Mouse (Mus musculus): ENCODE measurements around the gene Ric8a.

Gene Ric8a

DNA sequence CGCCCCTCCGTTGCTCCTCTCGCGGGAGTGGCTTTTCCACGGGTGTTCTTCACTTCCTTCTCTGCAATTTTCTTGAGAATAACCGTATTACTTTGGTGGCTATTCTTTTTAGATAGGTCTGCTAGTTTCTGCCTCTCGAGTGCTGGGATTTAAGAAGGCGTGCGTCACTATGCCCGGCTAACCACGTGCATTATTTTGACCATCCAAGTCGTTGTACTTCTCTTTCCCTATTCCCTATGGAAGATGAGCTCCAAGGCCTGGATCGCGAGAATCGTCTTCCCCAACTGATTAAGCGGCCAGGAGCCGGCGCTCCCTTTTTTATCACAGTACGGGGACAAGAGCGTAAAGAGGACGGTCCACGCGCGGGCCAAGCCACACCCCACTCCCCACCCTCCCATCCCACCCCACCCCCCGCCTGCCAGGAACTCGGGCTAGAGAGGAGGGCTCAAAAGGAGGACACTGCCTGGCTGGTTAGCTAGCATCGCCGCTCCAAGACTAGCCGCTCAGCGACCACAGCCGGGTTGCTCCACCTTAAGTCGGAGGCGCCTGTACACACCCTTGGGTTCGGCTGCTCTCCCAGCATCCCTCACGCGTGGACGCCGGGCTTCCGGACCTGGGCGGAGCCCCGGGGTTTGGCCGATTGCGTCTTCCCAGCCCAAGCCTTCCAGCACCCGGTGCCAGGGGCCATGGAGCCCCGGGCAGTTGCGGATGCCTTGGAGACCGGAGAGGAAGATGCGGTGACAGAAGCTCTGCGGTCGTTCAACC is at the start of gene Ric8a:
Ric8a (plus strand) TSS at position 173 of the 765 bp plus-strand sequence.
- peak; percentile 85 to 86 for DNase-seq (ENCODE audit: low spot score in 2 of 2)

DNA sequence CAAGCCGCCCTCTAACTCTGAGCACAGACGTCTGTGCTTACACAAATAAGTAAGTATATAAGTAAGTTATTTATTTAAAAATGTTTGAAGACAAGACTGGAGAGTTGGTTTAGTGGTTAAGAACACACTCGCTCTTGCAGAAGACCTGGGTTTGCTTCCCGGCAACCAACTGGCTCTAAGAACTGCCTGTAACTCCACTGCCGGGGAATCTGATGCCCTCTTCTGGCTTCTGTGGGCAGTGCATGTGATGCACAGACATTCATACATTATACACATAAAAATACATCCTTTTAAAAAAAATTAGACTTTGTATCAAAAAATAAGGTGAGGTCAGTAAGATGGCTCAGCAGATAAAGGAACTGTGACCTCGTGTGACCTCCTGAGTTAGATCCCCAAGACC is 46.3 kb upstream of the Ric8a start:
- DNase-seq (ENCODE audit: low spot score in 2 of 2) = no peak

DNA sequence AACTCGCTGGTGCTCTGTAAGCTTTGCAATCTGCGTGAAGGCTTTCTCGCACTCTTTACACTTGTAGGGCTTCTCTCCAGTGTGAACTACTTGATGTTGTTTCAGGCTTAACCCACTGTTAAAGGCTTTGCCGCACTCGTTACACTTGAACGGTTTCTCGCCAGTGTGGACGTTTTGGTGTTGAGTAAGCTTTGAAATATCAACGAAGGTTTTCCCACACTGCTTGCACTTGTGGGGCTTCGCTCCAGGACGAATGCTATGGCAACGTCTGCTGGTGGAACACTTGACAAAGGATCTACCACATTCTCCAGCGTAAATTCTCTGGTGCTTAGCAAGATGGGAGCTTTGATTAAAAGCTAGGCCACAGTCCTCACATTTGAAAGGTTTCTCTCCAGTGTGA is 45.0 kb upstream of the Ric8a start:
- DNase-seq (ENCODE audit: low spot score in 2 of 2) = no peak

DNA sequence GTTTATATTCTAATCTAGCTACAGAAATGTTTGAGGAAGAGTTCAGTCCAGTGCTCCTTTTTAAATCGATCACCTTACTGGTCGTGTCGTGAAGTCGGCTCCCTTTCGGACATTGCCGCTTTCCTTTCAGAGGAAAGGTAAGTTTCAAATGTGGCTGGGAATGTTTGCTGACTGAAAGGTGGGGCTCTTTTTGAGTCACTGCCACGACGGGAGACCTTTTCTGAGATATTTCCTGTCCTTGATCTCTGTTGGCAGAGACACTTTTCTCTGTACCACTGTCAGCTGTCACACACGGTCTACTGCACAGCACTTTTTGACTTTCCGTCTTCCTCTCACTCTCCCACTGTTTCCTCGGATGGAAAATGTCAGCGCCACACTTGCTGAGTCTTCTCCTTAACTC is 43.9 kb upstream of the Ric8a start:
- DNase-seq (ENCODE audit: low spot score in 2 of 2) = no peak

DNA sequence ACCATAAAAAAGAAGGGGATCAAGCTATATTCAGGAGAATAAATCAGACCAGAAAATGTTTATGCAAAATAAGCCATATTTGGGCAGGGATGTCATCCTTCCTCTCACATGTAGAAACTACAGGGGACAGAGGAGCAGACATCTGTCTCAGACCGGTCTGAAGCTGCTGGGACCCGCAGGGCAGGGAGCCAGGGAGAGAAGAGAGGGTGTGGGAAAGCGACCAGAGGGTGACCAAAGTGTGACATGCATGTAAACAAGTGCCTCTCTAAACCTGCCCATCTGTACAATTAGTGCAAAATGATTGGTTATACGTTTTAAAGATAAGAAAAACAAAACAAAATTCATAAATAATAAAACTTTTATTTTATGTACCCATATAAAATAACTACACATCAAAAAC is 36.6 kb upstream of the Ric8a start:
- no peak for DNase-seq (ENCODE audit: low spot score in 2 of 2)

DNA sequence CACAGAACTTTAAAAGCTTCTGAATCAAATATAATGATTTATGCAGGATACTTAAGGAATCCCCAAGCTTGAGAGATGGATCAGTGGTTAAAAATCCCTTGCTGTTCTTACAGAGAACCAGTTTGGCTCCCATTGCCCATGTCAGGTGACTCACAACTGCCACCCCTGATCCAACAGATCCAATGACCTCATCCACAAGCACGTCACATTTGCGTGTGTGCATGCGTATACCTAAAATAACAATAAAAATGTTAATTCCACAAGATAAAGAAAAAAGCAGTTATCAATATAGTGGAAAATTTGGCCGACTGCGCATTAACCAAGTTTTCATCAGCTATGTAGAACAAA is 35.5 kb upstream of the Ric8a start:
- peak in 1 of 2 experiments; percentile 31 for DNase-seq (ENCODE audit: low spot score in 2 of 2)

DNA sequence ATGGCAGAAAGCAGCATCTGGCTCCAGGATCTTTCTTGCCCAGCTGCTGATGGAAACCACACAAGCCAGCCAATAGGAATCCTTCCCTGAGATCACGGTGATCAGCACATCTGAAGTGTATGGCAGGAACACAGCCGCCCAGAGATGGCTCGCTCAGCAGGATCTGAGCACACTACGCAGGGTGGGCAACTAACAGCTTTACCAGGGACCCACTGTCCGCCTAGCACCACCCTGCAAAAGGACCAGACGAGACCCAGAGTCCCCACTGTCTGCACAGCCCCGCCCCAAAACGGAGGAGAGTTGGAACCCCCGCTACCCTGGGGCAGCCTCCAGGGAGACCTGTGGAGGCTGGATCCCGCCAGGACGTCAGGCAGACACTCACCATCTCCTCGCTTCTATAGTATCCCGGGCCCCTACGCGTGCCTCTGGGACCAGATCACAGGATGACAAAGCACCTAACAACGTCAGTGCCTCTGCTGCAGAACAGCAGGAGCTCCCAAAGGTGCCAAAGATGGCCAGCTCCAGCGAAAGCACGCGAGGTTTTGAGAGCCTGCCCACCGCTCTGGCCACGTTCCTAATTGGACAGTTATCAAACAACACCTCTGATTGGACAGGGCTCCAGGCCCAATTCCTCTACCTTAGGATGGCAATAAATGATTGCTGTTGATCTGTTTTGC is 35.0 kb upstream of the Ric8a start, which contains the start of gene Zfp941:
Zfp941 (minus strand) TSS at position 526 of the 677 bp plus-strand sequence.
- peak; percentile 58 to 64 for DNase-seq (ENCODE audit: low spot score in 2 of 2)

DNA sequence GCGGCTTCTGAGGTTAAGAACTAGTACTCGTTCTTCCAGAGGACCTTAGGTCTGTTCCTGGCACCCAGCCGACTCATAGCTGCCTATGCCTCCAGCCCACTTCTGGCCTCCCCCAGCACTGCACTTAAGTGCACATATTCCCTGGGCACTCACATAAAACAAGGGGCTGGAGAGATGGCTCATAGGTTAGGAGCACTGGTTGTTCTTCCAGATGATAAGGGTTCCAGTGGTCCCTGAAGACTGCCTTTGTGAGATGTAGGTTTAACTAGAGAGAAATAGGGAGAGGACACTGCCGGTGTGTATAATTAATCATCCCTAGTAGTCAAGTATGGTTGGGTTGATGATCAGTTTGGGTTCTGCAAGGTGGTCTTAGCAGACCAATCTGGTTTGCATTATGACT is 34.0 kb upstream of the Ric8a start:
- no peak for DNase-seq (ENCODE audit: low spot score in 2 of 2)

DNA sequence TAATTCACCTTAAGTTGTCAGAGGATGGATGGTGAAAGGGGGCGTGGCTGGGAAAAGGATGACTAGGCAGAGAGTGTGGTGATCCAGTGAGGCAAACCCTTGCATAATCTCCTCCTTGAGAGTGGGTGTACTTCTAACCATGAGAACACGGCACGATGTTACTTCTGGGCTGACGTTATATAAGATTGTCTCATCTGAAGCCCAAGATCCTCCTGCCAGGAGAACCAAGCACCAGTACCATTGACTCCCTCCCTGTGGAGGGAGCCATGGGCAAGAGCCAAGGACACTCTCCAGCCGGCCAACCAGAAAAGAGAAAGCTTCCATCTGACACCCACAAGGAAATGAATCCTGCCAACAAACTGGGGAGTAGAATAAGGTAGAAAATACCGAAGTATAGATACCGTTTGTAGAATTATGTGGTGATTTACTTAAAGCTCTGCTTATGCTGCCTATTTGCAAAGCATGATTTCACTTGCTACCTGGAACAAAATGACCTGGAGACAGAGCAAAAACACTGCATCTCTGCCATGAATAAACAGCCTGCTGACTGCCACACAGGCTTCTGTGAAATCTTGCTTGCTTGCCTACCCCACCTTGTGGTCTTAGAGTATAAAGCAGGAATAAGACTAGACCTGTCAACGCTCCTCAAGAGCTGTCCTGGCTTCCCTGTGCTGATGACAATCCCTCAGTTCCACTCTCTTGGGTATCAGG is 28.4 kb upstream of the Ric8a start:
- peak; percentile 72 to 80 for DNase-seq (ENCODE audit: low spot score in 2 of 2)

DNA sequence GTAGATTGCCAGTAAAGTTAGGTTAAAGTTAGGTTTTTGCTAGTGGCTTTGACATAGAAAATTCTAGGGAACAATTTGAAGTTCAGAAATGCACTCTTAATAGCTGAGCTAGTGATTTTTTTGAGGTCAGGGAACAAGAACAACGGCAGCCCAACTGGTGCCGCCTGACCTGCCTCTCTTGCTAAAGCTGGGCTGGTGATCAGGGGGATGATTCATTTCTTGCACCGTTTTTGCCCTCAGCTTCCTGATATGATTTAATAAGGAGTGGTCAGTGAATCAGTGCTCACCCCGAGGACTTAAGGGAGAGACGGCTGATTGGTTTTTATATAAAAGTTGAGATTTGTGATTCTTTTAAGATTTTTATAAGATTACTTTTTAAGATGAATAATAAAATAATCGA is 25.3 kb upstream of the Ric8a start:
- no peak for DNase-seq (ENCODE audit: low spot score in 2 of 2)

DNA sequence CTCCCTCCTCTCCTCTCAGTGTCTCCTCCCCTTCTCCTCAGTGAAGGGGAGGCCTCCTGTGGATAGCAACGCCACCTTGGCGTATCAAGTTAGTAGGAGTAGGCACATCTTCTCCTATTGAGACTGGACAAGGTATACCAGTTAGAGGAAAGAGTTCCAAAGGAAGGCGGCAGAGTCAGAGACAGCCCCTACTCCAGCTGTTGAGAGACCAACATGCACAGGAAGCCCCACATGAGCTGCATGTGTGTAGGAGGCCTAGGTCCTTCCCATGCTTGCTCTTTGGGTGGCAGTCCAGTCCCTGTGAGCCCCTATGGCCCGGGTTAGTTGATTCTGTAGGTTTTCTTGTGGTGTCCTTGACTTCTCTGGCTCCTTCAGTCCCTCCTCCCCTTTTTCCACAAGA is 23.4 kb upstream of the Ric8a start:
- DNase-seq (ENCODE audit: low spot score in 2 of 2) = no peak

DNA sequence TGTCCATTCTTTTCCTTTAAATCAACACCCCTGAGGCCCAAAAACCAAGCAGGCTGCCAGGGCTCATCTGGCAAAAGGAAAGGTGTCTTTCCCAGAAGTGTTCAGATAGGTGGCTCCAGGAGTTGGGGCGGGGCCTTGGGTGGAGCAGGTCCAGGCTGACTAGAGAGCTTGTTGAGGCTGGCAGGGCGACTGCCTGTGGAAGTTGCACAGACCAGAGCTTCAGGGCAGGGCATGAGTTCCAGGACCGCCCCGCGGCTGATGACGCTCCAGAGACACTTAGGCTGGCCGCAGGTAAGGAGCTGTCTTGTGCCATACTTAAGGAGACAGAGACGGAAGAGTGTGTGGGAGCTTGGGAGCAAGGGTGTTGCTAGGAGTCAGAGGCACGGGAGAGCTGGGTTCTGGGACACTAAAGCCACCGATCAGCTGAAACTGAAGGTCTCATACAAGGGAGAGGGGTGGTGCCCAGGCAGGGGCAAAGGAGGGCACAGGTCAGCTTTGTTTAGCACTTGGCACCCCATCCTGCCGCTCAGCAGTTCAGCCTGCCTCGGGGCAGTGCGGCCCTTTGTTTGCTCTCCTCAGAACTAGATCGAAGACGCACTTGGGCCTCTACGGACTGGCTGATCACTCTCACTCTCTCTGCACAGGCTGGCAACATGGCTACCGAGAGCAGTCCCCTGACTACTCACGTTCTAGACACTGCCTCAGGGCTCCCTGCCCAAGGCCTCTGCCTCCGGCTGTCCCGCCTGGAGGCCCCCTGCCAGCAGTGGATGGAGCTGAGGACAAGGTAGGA is 21.6 kb upstream of the Ric8a start, which contains the start of gene Urah:
Urah (plus strand) TSS at position 51 of the 790 bp plus-strand sequence.
- no peak for DNase-seq (ENCODE audit: low spot score in 2 of 2)

DNA sequence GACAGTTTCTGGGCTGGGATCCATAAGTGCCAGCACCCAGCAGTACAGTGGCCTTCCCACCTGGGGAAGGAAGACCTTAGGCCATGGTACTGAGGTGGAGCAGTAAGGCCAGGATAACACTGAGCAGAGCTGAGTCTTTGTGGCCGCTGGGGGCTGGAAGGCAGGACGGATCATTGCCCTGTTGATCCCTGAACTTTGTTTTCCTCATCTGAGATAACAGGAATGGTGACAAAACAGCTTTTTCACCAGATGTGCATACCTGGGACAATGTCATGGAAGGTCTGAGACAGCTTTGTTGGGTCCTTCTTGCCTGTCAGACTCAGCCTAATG is 21.0 kb upstream of the Ric8a start:
- DNase-seq (ENCODE audit: low spot score in 2 of 2) = no peak

DNA sequence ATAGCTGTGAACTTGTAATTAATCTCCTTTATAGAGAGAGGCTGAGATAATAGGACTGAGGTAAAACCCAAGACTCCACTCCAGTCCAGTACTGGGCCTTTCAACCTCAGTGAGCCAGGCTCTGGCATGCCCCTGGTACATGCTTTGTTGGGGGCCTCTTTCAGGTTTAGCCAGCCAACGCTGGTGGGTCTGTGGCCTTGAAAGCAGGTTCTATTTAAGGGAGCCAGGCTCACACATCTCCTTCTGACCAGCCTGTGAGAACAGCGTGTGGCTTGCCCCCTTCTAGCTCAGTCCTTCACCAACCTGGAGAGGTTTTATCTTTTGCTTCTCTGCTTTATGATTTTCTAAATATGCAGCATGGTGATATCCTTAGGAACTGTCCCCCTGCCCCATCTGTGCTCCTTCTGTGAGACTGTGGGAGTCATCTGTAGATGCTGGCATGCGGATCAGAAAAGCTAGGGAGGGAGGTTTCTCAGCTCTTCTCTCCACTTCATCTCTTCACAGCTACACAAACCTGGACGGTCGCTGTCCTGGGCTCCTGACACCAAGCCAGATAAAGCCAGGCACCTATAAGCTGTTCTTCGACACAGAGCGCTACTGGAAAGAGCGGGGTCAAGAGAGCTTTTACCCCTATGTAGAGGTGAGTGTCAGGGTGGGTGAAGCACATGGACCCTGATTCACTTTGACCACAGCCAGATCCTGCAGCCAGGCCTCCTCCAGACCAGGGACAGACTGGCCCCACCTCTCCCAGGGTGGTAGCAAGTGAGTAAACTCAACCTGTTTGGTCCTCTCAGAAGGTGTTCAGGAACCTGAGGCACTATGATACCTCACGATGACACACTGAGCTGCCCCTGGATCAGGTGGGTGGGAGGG is 20.3 kb upstream of the Ric8a start:
- no peak for DNase-seq (ENCODE audit: low spot score in 2 of 2)

DNA sequence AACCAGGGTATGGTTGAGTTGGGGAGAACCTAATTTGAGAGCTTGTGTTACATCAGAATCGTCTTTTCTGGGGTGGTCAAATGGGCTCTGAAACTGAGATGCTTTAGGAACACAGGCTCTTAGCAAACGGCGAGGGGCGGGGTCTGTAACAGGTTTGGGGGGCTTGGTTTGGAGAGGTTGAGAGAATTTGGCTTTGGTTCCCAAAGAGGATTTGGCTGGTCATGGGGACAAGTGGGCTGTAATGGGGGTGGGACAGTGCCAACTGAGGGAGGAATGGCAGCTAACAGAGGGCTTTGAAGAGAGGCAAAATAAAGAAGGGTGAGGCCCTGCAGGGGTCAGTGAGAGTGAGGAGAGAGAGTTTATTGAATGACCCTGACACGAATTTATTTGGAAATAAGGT is 17.2 kb upstream of the Ric8a start:
- no peak for DNase-seq (ENCODE audit: low spot score in 2 of 2)

DNA sequence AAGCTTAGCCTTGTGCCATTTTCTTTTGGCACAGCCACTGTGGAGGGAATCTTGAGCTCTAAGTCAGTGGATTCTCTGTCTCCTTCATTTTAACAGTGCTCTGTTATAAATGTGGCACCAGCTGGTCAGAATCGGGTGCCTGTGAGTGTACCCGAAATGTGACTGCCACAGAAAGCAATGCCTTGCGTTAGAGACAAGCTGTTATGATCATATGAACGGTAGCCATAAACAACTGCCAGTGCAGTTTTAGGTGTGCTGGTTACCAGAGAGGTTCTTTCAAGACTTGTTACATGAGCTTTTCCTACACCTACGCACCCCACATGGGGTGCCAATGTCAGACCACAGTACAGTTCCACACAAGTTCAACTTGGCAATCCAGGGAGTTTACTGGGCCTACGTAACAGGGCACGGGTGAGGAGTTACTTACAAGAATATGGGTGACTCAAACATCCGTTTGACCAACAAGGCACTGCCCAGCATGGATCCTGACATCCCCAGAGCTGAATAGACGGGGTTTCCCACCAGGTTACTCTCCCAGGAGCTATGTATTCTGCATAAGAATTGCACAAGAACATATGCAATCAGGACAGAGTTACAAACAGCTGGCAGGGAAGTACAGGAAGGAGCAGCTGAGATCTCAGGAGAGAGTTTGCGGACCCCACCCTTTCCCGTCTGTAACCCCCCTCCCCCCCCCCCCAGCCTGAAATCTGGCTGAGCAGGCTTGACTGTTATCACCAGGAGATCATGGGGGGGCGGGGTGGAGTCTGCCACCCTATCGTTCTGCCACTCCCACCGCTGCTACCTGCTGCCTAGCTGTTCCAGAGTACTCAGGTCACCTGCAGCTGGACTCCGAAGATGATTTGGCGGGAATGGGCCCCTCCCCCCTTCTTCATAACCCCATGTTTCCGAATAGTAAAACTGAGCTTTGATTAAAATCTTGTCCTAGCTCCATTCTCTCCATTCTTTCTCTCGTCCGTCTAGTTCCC is 15.7 kb upstream of the Ric8a start:
- DNase-seq (ENCODE audit: low spot score in 2 of 2) = no peak

DNA sequence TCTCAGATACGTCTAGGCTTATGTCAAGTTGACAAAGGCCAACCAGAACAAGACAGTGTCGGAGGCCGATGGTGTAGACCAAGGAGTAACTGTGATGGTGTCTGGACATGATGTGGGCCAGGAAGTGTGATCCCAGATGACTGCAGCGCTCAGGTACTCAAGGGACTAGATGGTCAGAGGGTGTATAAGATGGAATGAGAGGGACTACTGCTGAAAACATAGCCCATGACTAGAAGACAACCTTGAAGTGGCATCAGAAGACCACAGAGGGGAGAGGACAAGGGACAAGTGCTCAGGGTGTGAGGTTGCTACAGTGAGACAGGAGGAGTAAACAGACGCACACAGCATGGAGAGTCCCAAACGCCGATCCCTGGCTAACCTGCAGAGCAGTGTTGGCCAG is 13.0 kb upstream of the Ric8a start:
- no peak for DNase-seq (ENCODE audit: low spot score in 2 of 2)

DNA sequence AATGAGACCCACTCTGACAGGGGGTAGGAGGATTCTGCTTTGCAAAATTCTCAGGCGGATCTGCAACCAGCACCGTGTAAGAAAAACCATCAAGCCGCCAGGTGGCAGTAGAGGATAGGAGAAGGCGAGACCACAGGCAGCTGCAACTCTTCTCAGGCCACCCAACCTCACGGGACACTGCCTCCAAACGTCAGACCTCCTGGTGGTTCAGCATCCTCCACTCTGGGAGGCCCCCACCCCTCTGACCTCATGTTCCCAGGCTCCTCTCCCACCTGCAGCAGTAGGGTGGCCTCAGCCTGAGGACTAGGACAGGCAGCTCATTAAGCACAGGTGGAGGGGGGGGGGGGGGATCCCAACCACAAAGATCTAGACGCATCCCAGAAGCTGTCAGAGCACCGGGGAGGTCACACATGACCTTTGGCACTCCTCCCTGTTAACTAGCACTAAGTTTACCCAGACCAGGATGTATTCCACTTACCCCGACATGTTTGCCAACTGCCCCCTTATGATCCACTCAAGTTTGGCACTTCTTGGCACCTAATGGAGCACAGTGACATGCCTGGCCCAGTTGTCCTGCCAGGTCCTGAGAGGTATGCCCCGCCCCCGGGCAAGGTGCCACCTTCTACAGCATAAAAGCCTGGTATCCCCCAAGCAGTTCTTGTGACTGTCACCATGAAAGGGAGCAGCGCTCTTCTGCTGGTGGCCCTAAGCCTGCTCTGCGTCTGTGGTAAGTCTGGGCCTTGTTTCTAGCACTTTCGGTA is 11.7 kb upstream of the Ric8a start, which contains the start of gene Scgb1c1:
Scgb1c1 (plus strand) TSS at position 643 of the 761 bp plus-strand sequence.
- DNase-seq (ENCODE audit: low spot score in 2 of 2) = peak; percentile 57 to 63

DNA sequence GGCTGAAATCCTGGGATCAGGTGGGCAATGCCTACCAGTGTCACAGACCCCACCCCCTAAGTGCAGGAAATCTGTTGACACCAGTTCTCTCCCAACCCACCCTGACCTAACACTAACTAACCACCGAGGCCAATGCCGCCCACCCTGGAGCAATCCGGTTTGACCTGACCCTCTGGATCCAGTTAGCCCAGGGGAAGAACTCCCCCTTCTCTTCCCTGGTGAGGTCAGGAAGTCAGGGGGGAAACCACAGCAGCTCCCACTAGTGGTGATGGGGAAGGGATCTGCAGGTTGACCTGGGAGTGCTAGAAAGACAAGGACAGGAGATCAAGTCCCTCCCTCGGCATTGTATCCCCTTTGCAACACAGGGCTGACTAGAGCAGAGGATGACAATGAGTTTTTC is 11.1 kb upstream of the Ric8a start:
- DNase-seq (ENCODE audit: low spot score in 2 of 2) = no peak

Measured in right cerebral cortex, postnatal 36 days (tissue).